9 mouse cellular contexts compared by ENCODE assay signal in genomic region chr6:127565951-127566732, GRCm38 (mm10). TPM values are rescaled to one million over a fixed set of nuclear protein-coding genes. Genes with fewer than 3 reads are reported as not detected.
DNase-seq lines count a peak whose midpoint lies in the region; ATAC-seq and TF ChIP-seq lines count a peak whose summit lies in the region.
"Had no signal": no experiment of that assay in that cellular context is flagged by ENCODE, and none has a peak within 500 bp of the region (broad histone marks: within the 10 kb centered on the region; RNA-seq: fewer than 3 reads in every experiment).

No protein-coding gene starts in this region.

- H3K36me3 ChIP-seq in liver, embryonic 11.5 days (ENCODE audit: control insufficient read depth, insufficient read depth, low read length), result no peaks in the 10 kb centered on the region
- no peaks in the 10 kb centered on the region for H3K36me3 ChIP-seq in small intestine, adult 2 months (ENCODE audit: control insufficient read depth, insufficient read depth, low read length)
- H3K36me3 ChIP-seq: embryonic facial prominence, embryonic 13.5 days had no signal

- ATAC-seq in liver, embryonic 11.5 days (replicated peaks; ENCODE audit: low FRiP score), result no peak

- peak; percentile 7 for DNase-seq in liver
- DNase-seq in liver, embryonic 11.5 days (ENCODE audit: low spot score), result no peak
- DNase-seq in c-Kit-positive CD71-negative TER-119-negative erythroid progenitor cells, embryonic 14.5 days (ENCODE audit: low read depth), result peak; percentile 33
- peak; percentile 58 for DNase-seq in induced T-regulatory cell, adult 2 months (ENCODE audit: low read depth)
- no peak for DNase-seq in frontal cortex, adult 2 months (ENCODE audit: extremely low spot score in 1 of 2, low spot score in 1 of 2)
- no peak for DNase-seq in left cerebral cortex, adult 18-20 months (ENCODE audit: low spot score in 2 of 2)
- DNase-seq in left cerebral cortex, adult 9 months (ENCODE audit: low spot score in 2 of 2), result no peak

- TF ChIP-seq CTCF in small intestine, adult 2 months (IDR thresholded peaks at IDR 0.05; ENCODE audit: extremely low read depth, insufficient read length, insufficient replicate concordance, low read depth, low read length), result no peak

- no peak overlapping the region for H3K27ac ChIP-seq in liver, embryonic 11.5 days (ENCODE audit: low read depth, low read length)
- H3K27ac ChIP-seq in small intestine, adult 2 months (ENCODE audit: insufficient read depth, low read depth, low read length), result peak overlapping the region; percentile 40
- H3K27ac ChIP-seq: embryonic facial prominence, embryonic 13.5 days had no signal

- 79% methylated on average over 7 of the region's 7 CpGs for WGBS in liver, embryonic 11.5 days
- 73% methylated on average over 7 of the region's 7 CpGs for WGBS in small intestine, adult 2 months

- TF ChIP-seq POLR2A in small intestine, adult 2 months (IDR thresholded peaks at IDR 0.05; ENCODE audit: low read depth, low read length), result no peak

- H3K9me3 ChIP-seq in liver, embryonic 11.5 days (ENCODE audit: control insufficient read depth, low read length), result no peaks in the 10 kb centered on the region
- H3K9me3 ChIP-seq: embryonic facial prominence, embryonic 13.5 days had no signal

- H3K4me3 ChIP-seq in liver, embryonic 11.5 days (ENCODE audit: low read depth, low read length), result no peak overlapping the region
- H3K4me3 ChIP-seq in small intestine, adult 2 months (ENCODE audit: low read depth, low read length), result no peak overlapping the region
- H3K4me3 ChIP-seq: embryonic facial prominence, embryonic 13.5 days had no signal

- H3K4me2 ChIP-seq in liver, embryonic 11.5 days, result no peak overlapping the region
- H3K4me2 ChIP-seq: embryonic facial prominence, embryonic 13.5 days had no signal

- H3K4me1 ChIP-seq in liver, embryonic 11.5 days (replicated peaks; ENCODE audit: control insufficient read depth, insufficient read depth, low read length), result no peaks in the 10 kb centered on the region
- peaks cover 20% of the 10 kb centered on the region for H3K4me1 ChIP-seq in small intestine, adult 2 months (ENCODE audit: control insufficient read depth, insufficient read depth, insufficient read length, low read length)

- no peak overlapping the region for H3K9ac ChIP-seq in liver, embryonic 11.5 days (ENCODE audit: low read depth, low read length)
- H3K9ac ChIP-seq: embryonic facial prominence, embryonic 13.5 days had no signal

- no peaks in the 10 kb centered on the region for H3K27me3 ChIP-seq in liver, embryonic 11.5 days (replicated peaks; ENCODE audit: control insufficient read depth, insufficient read depth, low read length)
- no peaks in the 10 kb centered on the region for H3K27me3 ChIP-seq in small intestine, adult 2 months (ENCODE audit: control insufficient read depth, insufficient read depth, low read length)
- H3K27me3 ChIP-seq: embryonic facial prominence, embryonic 13.5 days had no signal

RNA-seq across cellular contexts. Expression of gene Cracr2a, which starts 5.0 kb away (rescaled TPM):
- polyA plus RNA-seq in liver, embryonic 11.5 days (2014; fragmentation: Nextera tagmentation; extraction: Ambion mirVana), result 1.8 TPM in 2 replicates
- polyA plus RNA-seq in small intestine, adult 2 months (2012; rRNA removed), result 1.8 and 7.0 TPM in 2 replicates
- 0.90 and 0.96 TPM in 2 replicates for polyA plus RNA-seq in frontal cortex, adult 2 months (2012; rRNA removed)
- 1 to 10 TPM; 1.5 to 3.0 TPM for total RNA-seq in left cerebral cortex, adult 18-20 months (2021)

Comparison
In these comparisons a context has a peak if more than half of its experiments do, and no peak if none do; other contexts are left out.
1. DNase-seq: peak in liver (single experiment), c-Kit-positive CD71-negative TER-119-negative erythroid progenitor cells, embryonic 14.5 days (single experiment) and induced T-regulatory cell, adult 2 months (single experiment); none in liver, embryonic 11.5 days (single experiment), frontal cortex, adult 2 months (0 of 2), left cerebral cortex, adult 18-20 months (0 of 2) and left cerebral cortex, adult 9 months (0 of 2).